Mouse (Mus musculus): ENCODE results near the gene Pigz. TPM values are rescaled to one million over a fixed set of nuclear protein-coding genes. Genes with fewer than 3 reads are reported as not detected.

Gene Pigz
- polyA plus RNA-seq, 1 experiment from 2014 or later, result 0.97 TPM

Small RNA genes lying within 50 kb of the gene (microRNA-seq; reads per million reads assigned to microRNA genes)
- not detected for gene Gm26269

Other genes starting within 250 kb of the Pigz start
- 0.10 TPM in 1 of 2 replicates, not detected in the other for gene Meltf, start 55.0 kb upstream of the Pigz start, polyA plus RNA-seq (2014; fragmentation: Nextera tagmentation; extraction: Ambion mirVana)
- gene 0610012G03Rik, start 14.6 kb downstream of the Pigz start, polyA plus RNA-seq (2014; fragmentation: Nextera tagmentation; extraction: Ambion mirVana), result 96.4 and 99.1 TPM in 2 replicates
- 117 and 123 TPM in 2 replicates for gene Ncbp2, start 14.7 kb downstream of the Pigz start, polyA plus RNA-seq (2014; fragmentation: Nextera tagmentation; extraction: Ambion mirVana)
- 10.2 and 11.6 TPM in 2 replicates for gene Senp5, start 69.4 kb downstream of the Pigz start, polyA plus RNA-seq (2014; fragmentation: Nextera tagmentation; extraction: Ambion mirVana)
- gene Pak2, start 145.5 kb downstream of the Pigz start, polyA plus RNA-seq (2014; fragmentation: Nextera tagmentation; extraction: Ambion mirVana), result 30.3 and 42.0 TPM in 2 replicates
- 147 and 155 TPM in 2 replicates for gene Pigx, start 165.9 kb downstream of the Pigz start, polyA plus RNA-seq (2014; fragmentation: Nextera tagmentation; extraction: Ambion mirVana)
- 39.7 and 43.8 TPM in 2 replicates for gene Cep19, start 165.9 kb downstream of the Pigz start, polyA plus RNA-seq (2014; fragmentation: Nextera tagmentation; extraction: Ambion mirVana)
- 14.4 and 18.7 TPM in 2 replicates for gene Nrros, start 231.7 kb downstream of the Pigz start, polyA plus RNA-seq (2014; fragmentation: Nextera tagmentation; extraction: Ambion mirVana)
- not detected in 2 replicates for gene Bex6, start 246.0 kb downstream of the Pigz start, polyA plus RNA-seq (2014; fragmentation: Nextera tagmentation; extraction: Ambion mirVana)